Mouse (Mus musculus) layer of hippocampus, adult 9-11 months (tissue): ENCODE data around the gene Rbp4.

Source experiments
- DNase-seq: peaks from one replicate; pipeline ENCODE4 v3.0.0; 2022

Rbp4 gene

DNA sequence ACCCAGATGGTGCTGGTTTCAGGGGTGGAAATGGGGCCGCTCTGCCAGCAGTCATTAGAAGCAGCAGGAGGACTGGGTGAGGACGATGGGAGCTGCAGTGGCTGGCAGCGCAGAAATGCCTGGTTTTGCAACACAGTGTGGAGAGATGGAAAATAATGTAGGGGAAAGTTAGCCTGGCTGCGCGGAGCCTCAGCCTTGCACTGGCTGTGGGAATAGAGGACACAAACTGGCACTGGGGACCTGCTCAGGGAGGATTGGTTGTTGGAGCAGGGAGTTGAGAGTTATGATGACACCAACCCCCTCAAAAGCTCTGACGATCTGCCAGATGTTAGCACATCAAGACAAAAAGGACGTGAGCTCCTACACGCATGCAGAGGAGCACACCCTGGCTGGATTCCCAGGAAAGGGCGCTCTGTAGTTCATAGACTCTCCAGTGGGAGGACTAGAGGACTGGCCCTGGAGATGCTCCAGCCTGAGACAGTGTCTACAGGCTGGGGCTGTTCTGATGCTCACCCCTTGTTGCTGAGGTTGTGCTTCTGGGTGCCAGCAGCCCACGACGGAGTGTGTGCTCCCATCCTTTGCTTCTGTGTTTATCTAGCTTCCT is 38.0 kb downstream of the Rbp4 start:
- DNase-seq: peak; percentile 9

DNA sequence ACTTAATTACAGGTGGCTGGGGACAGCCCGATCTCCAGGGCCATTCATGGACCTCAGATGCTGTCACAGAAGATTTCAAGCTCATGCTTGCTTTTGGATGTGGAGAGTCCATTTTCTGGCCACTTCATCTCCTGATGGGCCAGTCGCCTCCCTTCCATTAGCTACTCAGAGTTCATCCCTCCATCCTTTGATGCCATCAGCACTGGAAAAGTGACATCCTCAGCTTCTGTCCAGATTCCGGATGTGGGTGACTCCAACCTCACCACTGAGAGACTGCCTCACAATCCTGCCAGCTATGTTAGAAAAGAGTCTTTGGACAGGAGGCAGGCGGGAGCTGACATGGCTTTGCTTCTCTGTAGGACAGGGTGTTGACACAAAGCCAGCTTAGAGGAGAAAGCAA is 39.2 kb downstream of the Rbp4 start:
- DNase-seq: no peak

DNA sequence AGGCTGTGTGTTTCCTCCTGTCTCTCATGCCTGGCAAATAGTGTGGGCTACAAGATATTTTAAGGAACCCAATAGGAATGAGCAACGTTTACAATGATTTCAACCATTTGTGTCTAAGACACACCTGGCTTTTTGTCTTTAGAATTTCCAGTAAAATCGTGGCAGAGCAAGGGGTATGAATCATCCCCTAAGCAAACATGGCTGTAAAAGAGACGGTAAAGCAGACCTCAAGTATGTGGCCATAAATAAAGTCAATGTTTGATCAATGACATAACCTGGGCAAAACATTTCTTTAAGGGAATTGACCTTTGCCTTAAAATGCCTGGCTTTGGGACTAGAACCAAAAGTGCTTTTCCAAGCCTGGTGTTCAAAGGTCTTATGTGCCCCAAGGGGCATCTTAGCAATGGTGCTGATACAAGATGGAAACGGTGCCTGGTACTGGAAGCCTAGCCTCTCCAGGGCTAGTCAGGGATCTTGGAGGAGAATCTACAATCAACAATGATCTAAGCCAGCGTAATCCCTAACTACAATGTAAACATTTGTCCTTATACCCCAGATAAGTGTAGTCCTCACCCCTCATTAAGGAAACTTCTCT is 42.1 kb downstream of the Rbp4 start:
- no peak for DNase-seq

DNA sequence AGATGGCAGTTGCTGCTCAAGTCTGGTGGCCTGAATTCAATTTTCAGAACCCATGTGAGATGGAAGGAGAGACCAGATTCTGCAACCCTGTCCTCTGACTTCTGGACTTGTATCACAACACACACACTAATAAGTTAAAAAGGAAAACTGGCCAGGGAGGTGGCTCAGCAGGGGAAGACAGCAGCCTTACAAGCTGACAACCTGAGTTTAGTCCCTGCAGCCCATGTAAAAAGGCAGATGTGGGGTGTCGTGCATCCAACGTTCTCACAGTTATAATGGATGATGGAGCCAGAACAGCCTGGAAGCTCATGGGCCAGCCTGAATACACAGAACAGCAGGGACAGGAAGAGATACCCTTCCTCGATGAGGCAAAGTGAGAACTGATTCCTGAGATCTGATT is 43.7 kb downstream of the Rbp4 start:
- DNase-seq: no peak

DNA sequence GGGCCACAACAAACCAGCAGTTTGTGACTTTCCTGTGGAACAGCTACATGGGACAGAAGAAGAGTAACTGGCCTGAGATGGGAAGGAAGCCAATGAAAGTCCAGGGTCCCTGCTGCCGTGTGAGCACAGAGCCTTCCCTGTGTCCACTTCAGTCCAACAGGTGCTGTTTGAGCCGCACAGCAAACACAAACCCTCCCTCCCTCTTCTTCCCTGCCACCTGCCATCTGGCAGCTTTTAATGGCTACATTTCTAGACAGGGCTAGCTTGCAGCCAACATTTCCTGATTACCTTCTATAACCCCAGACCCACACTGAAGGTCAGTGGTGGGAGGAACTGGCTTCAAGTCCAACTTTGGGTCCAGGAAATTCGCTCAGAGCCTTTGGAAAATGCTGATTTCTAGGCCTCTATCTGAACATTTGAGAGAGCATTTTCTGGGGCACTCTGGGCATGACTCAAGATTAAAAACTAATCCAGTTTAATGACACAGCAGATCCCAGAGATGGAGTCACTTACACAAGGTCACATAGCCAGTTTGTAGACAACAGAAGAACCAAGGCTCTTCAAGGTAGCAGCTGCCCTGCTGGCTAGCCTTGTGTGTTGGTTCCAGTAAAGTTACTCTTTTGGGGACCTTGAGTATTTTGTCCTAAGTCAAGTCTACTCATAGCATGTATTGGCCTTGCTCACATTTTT is 47.1 kb downstream of the Rbp4 start:
- no peak for DNase-seq

DNA sequence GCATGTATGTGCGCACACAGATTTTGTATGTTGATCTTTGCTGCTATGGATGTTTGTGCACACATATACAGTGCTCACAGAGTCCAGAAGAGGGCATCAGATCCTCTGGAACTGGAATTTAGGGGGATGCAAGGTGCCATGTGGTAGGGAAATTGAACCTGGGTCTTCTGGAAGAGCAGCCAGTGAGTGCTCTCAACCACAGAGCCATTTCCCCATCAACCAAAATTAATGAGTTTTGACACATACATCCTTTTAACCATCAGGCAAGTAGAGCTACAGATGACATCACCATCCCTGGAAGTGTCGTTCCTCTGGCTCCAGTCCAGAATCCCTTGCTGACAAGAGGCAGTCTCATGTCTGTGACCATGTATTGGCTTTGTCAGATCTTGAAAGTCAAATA is 48.8 kb downstream of the Rbp4 start:
- no peak for DNase-seq

DNA sequence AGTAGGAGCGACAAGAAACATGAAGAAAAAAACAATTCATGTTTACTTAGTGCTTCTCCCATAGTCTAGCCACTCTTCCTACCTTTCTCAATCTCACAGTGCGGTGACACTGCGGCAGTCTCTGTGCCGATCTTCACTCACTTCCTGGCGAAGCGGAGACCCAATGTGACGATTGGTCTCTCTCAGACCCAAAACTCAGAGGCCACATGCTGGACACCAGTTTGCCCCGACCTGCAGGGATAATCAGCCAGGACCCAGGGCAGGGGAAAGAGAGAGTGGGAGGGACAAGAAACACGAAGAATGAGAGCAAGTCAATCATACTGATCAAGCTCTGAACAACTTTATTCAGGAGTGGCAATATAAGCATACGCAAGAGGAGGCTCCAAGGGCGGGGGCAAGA is 50.0 kb downstream of the Rbp4 start:
- no peak for DNase-seq

DNA sequence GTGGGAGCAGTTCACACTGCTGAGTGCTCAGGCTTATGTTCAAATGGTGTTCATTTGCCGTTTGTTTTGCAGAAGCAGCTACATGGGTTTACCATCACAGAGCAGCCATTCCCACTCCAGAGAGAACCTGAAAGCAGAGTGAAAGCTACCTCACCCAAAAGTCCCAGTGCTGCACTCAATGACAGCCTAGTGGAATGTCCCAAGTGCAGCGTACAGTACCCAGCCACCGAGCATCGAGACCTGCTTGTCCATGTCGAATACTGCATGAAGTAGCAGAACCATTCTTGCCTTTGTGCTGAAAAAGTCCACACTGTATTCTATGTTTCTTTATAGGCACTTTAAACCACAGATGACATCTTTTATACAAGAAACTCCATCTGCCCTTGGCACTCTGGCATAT is 51.9 kb downstream of the Rbp4 start:
- DNase-seq: no peak
